Mouse (Mus musculus) megakaryocyte, embryonic 14.5 days (primary cell): Measurements from ENCODE around the gene Kpna1.

Experiments
- FLI1 ChIP-seq: IDR thresholded peaks from 2 replicates; pipeline ENCODE4 v1.6.1; 2012; ENCODE audit warnings: low read length, inconsistent platforms, mixed read lengths
- GATA1 ChIP-seq: IDR thresholded peaks from 3 replicates; pipeline ENCODE4 v1.6.1; 2012; ENCODE audit warnings: mixed read lengths, low read length, inconsistent platforms, borderline replicate concordance

DNA sequence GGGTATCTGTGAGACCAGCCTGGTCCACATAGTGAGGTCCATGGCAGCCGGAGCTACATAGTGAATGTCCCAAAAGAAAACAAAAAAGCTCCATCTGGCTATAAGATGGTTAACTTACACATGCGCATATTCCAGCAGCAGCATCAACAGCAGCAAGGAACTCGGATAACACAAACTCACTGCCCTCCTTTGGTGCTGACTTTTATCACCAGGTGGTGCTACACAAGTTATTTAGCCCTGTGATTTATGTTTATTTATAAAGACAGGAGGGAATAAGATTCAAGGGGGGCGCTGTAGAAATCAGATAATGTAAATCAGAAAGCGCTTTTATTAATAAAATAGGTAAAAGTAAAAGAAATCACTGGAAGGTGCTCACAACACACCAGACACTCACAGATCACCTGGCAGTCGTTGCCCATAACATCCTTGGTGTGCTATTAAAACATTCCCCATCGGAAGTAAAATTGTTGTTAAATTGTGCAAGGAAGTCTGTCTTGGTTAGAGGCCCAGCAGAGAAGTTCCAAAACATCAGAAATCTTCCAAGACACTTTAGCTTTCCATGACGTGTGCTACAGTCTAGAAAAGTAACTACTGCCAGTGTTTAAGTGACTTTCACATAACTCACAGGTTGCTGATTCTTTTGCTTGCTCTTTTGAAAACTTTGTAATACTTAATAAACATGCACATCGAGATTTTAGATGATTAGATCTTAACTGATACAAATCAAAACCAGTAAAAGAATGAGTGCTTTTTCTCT, 91.4 kb downstream of the Kpna1 start:
- TF ChIP-seq GATA1, result no peak
- no peak for TF ChIP-seq FLI1
